Mouse (Mus musculus) megakaryocyte, embryonic 14.5 days (primary cell): Measurements from ENCODE around the gene Vps35.

Source experiments
- FLI1 ChIP-seq: IDR thresholded peaks from 2 replicates; pipeline ENCODE4 v1.6.1; 2012; ENCODE audit warnings: low read length, inconsistent platforms, mixed read lengths
- GATA1 ChIP-seq: IDR thresholded peaks from 3 replicates; pipeline ENCODE4 v1.6.1; 2012; ENCODE audit warnings: mixed read lengths, low read length, inconsistent platforms, borderline replicate concordance

GRCm38 (mm10) chr8:85327036-85327435 is 27.4 kb upstream of the Vps35 start:
- no peak for TF ChIP-seq FLI1
- TF ChIP-seq GATA1, result no peak
